Mouse (Mus musculus) stomach, postnatal 0 days (tissue): ENCODE measurements around the gene Adck2.
A peak's percentile ranks its signal among the peaks of the same experiment; 100 is the strongest.

Experiments
- CTCF ChIP-seq: IDR thresholded peaks from 2 replicates; pipeline ENCODE4 v1.5.1; 2016; ENCODE audit warnings: antibody characterized with exemption, low read depth, mild to moderate bottlenecking, moderate library complexity
- EP300 ChIP-seq: optimal IDR thresholded peaks from 2 replicates; pipeline ENCODE3; 2016; ENCODE audit warnings: antibody characterized with exemption

- TF ChIP-seq CTCF (peak; percentile 92), EP300 (no peak)
Measured at GRCm38 (mm10) chr6:39567528-39567927, 6.1 kb upstream of the Adck2 start.
